Mouse (Mus musculus): ENCODE data around the gene Vangl1.
"Not testable (repeated sequence)": the region's sequence is repeated elsewhere in the genome, so short reads cannot be mapped to it uniquely, and the experiment has no call there.

Vangl1 gene

GRCm38 (mm10) chr3:102167555-102168210 lies 36.8 kb downstream of the Vangl1 start:
- DNase-seq: no peak

GRCm38 (mm10) chr3:102166794-102167193 lies 37.7 kb downstream of the Vangl1 start:
- DNase-seq: no peak

GRCm38 (mm10) chr3:102166287-102166620 lies 38.2 kb downstream of the Vangl1 start:
- DNase-seq: no peak

DNA sequence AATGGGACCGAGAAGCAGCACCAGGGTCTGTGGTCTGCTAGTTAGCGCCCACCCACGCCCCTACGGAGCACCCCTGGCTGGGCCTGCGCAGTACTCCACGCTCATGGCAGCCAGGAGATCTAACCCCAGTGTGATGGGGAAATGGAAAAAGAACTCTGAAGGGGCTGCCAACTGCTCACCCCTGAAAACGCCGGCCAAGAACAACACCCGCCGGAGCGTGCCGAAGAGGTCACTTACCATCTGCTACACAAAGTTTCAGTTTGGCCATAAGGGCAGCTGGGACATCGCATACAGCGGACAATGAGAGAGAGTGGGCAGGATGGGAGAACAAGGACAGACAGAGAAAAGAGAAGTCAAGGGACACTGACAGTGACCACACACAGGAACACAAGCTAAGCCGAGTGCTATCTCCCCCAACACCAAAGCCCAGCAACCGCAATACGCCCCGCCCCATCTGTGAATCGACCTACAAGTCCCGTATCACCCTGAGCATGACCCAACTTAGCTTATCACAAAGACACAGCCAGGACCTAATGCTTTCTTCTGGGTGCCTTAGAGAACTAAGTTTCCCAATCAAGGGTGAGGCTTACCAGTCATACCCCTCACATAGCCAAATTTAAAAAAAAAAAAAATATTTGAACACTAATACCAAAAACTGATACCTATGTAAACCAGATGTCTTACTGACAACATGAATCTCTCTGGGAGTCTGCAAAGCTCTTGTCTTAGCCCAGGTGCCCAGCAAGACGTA lies 38.8 kb downstream of the Vangl1 start:
- no peak for DNase-seq

DNA sequence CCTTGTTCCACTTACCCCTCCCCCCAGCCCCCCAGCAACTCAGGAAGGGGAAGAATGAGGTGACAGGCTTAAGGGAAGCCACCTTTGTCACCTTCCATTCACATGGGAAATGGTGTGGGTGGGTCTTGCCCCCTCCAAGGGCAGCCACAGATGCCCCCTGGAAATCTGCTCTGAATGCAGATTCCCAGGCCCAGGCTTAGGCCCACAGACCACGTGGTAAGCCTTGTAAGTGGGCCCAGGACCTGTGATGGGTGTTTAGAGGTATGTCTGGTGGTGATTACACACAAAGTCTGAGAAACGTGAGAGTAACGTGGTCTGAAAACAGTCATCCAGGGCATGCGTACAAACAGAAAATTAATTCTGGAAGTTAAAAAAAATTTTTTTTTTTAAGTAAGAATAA lies 39.6 kb downstream of the Vangl1 start:
- no peak for DNase-seq

- not testable (repeated sequence) for DNase-seq
Observed at GRCm38 (mm10) chr3:102163861-102164260, 40.6 kb downstream of the Vangl1 start.

DNA sequence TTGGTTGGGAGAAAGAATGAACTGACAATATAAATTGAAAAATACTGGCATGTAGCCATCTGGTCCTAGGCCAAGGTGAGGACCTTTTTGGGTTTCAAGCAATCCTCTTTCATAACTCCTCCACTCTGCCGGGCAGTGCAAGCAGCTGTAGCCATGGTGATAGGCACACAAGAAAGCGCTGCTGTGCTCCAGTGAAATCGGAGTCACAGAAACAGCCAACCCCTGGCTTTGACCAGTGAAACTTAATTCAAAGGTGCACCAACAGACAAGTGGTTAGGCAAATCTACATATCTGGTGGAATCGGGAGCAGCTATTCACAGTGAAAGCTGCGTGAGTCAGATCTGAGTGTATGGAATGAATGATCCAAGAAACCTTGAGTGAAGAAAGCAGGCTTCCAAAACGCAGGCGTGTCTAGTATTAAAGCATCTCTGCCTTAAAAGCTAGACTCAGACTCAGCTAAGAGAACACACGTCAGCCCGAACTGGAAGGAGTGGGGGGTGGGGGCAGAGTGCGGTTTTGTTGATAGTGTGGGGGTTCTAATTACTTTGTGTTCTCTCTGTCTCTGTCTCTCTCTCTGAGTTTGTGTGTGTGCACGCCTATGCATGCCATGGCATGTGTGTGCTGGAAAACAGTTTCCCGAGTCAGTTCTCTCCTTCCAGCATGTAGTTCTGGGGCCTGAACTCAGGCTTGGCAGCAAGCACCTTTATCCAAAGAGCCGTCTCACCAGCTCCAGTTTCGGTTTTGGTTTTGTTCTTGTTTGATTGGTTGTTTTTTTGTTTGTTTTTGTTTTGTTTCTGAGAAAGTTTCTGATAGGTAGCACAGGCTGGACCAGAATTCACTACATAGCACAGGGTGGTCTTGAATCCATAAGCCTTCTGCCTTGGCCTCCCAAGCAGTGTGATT lies 44.8 kb downstream of the Vangl1 start:
- DNase-seq: no peak

- DNase-seq: no peak
Observed at GRCm38 (mm10) chr3:102158759-102159422, 45.6 kb downstream of the Vangl1 start.

GRCm38 (mm10) chr3:102157652-102158051 lies 46.8 kb downstream of the Vangl1 start:
- DNase-seq: no peak

DNA sequence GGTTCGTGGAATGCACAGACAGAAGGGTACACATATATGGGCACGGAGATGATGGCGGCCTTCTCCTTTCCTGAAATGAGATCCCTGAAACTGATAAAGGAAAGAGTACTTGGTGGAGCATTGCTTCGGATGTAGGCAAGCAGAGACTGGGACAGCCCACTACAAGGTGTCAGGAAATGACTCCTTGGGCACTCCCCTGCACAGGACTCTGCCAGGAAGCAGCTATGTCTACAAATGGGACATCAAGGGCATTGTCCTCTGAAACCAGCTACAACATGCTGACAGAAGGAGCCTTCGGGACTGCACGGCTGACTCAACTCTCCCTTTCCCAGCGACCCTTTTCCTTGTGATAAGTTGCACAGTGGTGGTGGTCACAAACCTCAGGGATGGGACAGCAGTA lies 47.8 kb downstream of the Vangl1 start:
- no peak for DNase-seq

DNA sequence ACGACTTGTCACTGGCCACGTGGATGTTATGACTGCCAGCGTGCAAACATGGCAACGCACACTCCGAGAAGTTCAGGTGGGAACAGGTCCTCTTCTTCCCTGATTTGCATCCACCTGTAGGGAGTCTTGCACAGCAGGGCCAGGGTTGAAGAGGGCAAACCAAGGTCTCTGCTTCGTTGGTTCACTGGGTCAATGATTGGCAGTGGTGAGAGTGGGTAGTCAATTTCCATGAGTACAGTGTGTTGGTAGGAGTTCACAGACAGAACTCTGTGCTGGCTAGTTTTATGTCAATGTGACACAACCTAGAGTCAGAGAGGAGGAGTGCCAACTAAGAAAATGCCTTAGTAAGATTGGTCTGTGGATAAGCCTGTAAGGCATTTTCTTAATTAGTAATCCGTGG lies 50.4 kb downstream of the Vangl1 start:
- DNase-seq: no peak

DNA sequence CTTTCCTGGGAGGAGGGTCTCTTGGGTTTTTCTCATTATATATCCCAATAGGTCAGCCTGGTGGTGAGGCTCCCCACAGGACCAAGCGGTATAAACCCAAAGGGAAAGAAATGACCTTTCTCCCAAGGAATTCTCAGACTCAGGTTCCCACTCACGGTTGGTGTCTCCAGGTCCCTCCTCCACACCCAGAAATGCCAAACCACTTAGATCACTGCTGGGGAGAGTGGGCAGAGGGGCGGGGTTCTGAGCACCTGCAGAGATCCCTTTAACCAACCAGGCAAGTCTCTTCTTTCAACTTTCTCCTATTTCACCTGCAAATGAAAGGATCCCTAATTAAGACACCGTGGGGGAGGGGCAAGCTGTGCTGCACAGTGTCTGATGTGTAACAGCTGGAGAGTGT lies 51.6 kb downstream of the Vangl1 start:
- DNase-seq: no peak

DNA sequence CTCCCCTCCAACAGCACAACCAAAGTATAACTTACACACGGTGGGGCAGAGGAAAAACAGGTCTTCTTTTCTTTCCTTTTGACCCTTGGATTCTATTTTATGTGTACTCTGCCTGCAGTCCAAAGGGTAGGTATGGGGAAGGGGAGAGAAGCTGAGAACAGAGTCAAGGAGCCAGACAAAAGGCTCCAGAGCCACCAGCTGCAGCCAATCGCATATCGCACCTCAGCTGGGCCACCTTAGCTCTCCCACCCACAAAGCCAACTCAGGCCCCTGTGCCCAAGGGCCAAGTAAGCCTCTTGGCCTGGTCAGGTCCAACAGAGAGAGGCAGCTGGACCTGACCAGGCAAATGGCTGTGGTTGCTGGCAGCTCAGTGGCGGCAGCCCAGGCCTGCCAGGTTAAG lies 52.0 kb downstream of the Vangl1 start:
- DNase-seq: no peak

DNA sequence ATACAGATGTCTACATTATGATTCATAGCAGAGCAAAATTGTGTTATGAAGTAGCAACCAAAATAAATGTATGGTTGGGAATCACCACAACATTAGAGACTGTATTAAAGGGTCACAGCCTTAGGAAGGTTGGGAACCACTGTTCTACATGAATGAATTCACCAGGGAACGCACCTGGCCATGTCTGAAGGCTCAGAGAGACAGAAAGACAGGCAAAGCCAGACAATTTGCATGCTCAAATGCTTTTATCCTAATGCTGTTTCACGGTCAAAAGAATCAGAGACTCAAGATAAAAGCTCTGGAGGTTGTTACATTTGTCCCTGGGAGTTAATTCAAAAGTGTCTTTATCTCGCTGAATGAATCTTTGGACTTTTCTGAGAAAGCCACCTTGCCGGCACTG lies 52.6 kb downstream of the Vangl1 start:
- DNase-seq: no peak

- no peak for DNase-seq
Observed at GRCm38 (mm10) chr3:102149941-102150340, 54.6 kb downstream of the Vangl1 start.

DNA sequence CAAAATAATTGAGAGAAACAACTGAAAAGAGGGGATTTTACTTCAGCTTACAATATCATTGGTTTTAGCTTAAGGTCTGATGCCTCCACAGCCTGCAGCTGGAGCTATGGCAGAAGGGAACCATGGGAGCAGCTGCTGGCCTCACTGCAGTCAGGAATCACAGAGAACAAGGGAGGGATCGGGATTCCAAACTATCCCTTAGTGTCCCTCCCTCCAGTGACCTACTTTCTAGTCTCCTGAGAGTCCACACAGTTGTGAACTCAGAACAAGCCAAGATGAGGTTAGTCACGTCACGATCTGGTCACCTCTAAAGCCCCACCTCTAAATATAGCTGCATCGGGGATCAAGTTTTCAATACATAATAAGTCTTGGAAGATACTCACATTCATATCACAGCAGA lies 57.3 kb downstream of the Vangl1 start:
- no peak for DNase-seq

- DNase-seq: no peak
Observed at GRCm38 (mm10) chr3:102146428-102146827, 58.1 kb downstream of the Vangl1 start.

DNA sequence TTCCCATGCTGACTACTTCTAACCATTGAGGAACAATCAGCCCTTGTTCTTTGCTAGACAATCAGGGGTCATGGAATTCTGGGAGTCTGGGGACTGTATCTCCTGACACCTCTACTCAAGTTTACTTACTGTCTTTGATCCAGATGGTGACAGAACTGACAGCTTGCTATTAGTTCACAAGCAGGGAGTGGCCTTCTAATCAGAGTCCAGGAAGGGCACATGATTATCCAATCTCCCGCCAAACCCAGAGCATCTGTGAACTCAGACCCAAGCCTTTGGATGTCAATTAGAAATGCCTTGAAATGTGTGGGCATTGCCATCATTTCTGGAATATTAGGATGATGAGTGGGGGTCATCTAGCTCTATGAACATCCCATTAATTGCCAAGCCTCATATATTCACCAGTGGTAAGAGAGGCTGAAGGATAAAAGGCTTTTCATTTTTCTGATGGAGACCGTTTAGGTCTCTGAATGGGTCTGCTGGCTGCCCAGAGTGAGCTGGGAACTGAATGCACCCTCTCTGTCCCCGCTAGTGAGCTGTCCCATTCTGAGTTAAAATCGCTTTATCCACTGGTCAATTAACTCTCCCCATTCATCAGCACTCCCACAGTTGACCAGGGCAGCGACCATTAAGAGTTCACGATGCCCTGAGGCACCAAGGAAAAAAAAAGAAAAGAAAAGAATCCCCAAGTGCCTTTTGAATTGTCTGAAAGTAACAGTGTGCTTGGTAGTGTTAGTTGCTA lies 58.7 kb downstream of the Vangl1 start:
- DNase-seq: no peak

GRCm38 (mm10) chr3:102144401-102144800 lies 60.1 kb downstream of the Vangl1 start:
- DNase-seq: no peak

DNA sequence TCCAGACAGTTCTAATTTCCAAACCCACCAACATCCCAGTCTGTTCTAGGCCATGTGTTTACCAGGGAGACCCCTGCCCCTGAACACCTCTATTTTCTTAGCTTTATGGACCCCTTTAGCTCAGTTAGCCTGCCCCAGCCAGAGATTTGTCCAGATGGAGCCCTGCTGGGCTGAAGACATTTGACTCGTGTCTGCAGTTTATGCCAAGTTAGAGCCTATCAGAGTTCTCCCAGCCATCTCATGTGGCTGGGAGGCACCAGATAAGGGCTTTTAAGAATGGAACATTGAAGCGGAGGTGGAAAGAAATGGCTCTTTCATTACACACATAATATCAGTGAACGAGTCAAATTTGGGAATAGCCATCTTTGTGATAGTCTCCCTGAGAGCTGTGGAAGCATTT lies 61.0 kb downstream of the Vangl1 start:
- DNase-seq: no peak

GRCm38 (mm10) chr3:102142947-102143346 lies 61.5 kb downstream of the Vangl1 start:
- no peak for DNase-seq

- no peak for DNase-seq
Observed at GRCm38 (mm10) chr3:102141893-102142292, 62.6 kb downstream of the Vangl1 start.
